Mouse (Mus musculus): ENCODE data around the gene Baiap2. TPM values are rescaled to one million over a fixed set of nuclear protein-coding genes. Genes with fewer than 3 reads are reported as not detected.

Baiap2 gene
- polyA plus RNA-seq, 1 experiment = 229 TPM

DNA sequence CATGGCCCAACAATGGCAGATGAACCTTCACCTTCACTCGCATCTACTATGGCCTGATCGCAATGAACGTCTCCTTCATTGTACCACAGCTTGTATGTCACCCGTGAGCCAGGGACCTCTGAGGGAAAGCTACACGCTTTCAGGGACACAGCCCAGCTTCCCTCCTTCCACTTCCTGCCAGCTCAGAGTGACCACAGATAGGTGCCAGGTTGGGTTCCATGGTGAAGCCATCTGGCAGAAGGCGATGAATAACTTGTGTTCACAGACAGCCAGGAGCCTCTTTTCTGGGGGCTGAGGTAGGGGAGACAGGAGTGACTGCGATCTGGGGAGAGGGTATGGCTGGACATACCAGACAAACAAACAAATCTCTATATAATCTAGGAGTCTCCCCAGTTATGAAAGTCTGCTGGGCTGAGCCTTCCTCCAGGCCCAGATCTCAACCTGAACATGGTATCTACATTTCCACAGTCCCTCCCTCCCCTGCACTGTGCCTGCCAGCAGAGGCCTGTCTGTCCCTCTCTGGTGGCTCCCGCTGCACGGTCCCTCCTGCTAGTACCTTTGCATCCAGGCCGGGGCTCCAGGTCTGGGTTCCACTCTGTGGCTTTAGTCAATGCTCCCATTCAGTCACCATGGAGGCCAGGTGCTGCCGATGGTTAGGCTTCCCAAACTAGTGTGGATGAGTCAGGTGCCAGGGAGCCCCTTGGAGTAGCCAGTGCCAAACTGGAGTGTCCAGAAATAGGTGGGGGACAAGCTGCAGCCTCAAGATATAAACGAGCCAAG lies 113.6 kb downstream of the Baiap2 start:
- DNase-seq (ENCODE audit: extremely low spot score in 1 of 2, low spot score in 1 of 2) = no peak

Other genes starting within 250 kb of the Baiap2 start
- 42.3 and 45.3 TPM in 2 replicates for gene Chmp6, start 29.3 kb upstream of the Baiap2 start, polyA plus RNA-seq (2012; rRNA removed)
- gene Aatk, start 104.4 kb downstream of the Baiap2 start, polyA plus RNA-seq (2012; rRNA removed) = 182 and 188 TPM in 2 replicates
- 38.8 and 43.4 TPM in 2 replicates for gene Cep131, start 144.1 kb downstream of the Baiap2 start, polyA plus RNA-seq (2012; rRNA removed)
- 31.1 and 35.6 TPM in 2 replicates for gene Tepsin, start 156.0 kb downstream of the Baiap2 start, polyA plus RNA-seq (2012; rRNA removed)
- 42.3 and 46.2 TPM in 2 replicates for gene Ndufaf8, start 156.2 kb downstream of the Baiap2 start, polyA plus RNA-seq (2012; rRNA removed)
- gene Slc38a10, start 208.6 kb downstream of the Baiap2 start, polyA plus RNA-seq (2012; rRNA removed) = 62.5 and 62.6 TPM in 2 replicates

Data from frontal cortex, adult 2 months (tissue).